ENCODE assay signal across 27 mouse cellular contexts in genomic region chr14:74201710-74202109, GRCm38 (mm10).
DNase-seq lines count a peak whose midpoint lies in the region; ATAC-seq and TF ChIP-seq lines count a peak whose summit lies in the region.
"Had no signal": no experiment of that assay in that cellular context is flagged by ENCODE, and none has a peak within 500 bp of the region (broad histone marks: within the 10 kb centered on the region; RNA-seq: fewer than 3 reads in every experiment).

No protein-coding gene starts in this region.

- no peak for DNase-seq in frontal cortex, postnatal 25 days (ENCODE audit: low spot score in 2 of 2)
- DNase-seq in left cerebral cortex, adult 2 months (ENCODE audit: extremely low spot score in 1 of 2, low spot score in 2 of 2) = peak in 1 of 2 experiments; percentile 22
- no peak for DNase-seq in left cerebral cortex, postnatal 14 days (ENCODE audit: low spot score in 2 of 2)
- peak; percentile 63 for DNase-seq in brain, adult 2 months (ENCODE audit: low read depth, low spot score)
- DNase-seq in telencephalon, adult 2 months (ENCODE audit: low read depth, low spot score) = peak; percentile 51
- no peak for DNase-seq in hindbrain, embryonic 10.5 days (ENCODE audit: low spot score)
- DNase-seq: adrenal gland, postnatal 10 days; adrenal gland, postnatal 36 days; cerebellum, adult 11 months; cerebellum, adult 2 months; cerebellum, adult 9-11 months; cerebellum, postnatal 25 days; forebrain, postnatal 0 days; gastrocnemius, postnatal 10 days; gastrocnemius, postnatal 36 days; heart, adult 2 months; heart, postnatal 14 days; heart, postnatal 4 days had no signal

- no peak overlapping the region for H3K4me3 ChIP-seq in left cerebral cortex, adult 2 months
- no peak overlapping the region for H3K4me3 ChIP-seq in hindbrain, embryonic 10.5 days
- H3K4me3 ChIP-seq: embryonic facial prominence, embryonic 12.5 days; embryonic facial prominence, embryonic 15.5 days; heart, adult 2 months; heart, embryonic 10.5 days; heart, embryonic 13.5 days; hindbrain, embryonic 12.5 days; hindbrain, embryonic 15.5 days had no signal

- H3K4me1 ChIP-seq in hindbrain, embryonic 10.5 days (replicated peaks) = no peaks in the 10 kb centered on the region
- H3K4me1 ChIP-seq: embryonic facial prominence, embryonic 12.5 days; embryonic facial prominence, embryonic 15.5 days; heart, embryonic 10.5 days; heart, embryonic 13.5 days; hindbrain, embryonic 12.5 days; hindbrain, embryonic 15.5 days had no signal

- TF ChIP-seq CTCF in left cerebral cortex, adult 2 months (IDR thresholded peaks at IDR 0.05) = no peak

- H3K36me3 ChIP-seq in hindbrain, embryonic 10.5 days = no peaks in the 10 kb centered on the region
- H3K36me3 ChIP-seq: embryonic facial prominence, embryonic 12.5 days; embryonic facial prominence, embryonic 15.5 days; heart, embryonic 10.5 days; heart, embryonic 13.5 days; hindbrain, embryonic 12.5 days; hindbrain, embryonic 15.5 days had no signal

- ATAC-seq in frontal cortex, adult (ENCODE audit: low TSS enrichment) = peak; percentile 84
- ATAC-seq: forebrain, embryonic 14.5 days; forebrain, postnatal 0 days; Patski had no signal

- H3K27me3 ChIP-seq in hindbrain, embryonic 10.5 days (ENCODE audit: insufficient read depth, poor library complexity, severe bottlenecking) = no peaks in the 10 kb centered on the region
- H3K27me3 ChIP-seq: embryonic facial prominence, embryonic 12.5 days; embryonic facial prominence, embryonic 15.5 days; heart, embryonic 13.5 days; hindbrain, embryonic 12.5 days; hindbrain, embryonic 15.5 days; Patski had no signal

- intact Hi-C loops in left cerebral cortex, adult 2 months (cut with DNase I) = loop anchor here (2.0 to 10.0 kb wide), 3 partner anchors 51 to 493 kb away; no protein-coding TSS in a partner anchor
- intact Hi-C loops in left cerebral cortex, postnatal 14 days (cut with DNase I) = loop anchor here (10.0 kb wide), 1 partner anchor 87 kb away; no protein-coding TSS in a partner anchor

- peak overlapping the region; percentile 19 for H3K27ac ChIP-seq in left cerebral cortex, adult 2 months
- no peak overlapping the region for H3K27ac ChIP-seq in hindbrain, embryonic 10.5 days
- H3K27ac ChIP-seq: embryonic facial prominence, embryonic 12.5 days; embryonic facial prominence, embryonic 15.5 days; heart, adult 2 months; heart, embryonic 10.5 days; heart, embryonic 13.5 days; hindbrain, embryonic 12.5 days; hindbrain, embryonic 15.5 days had no signal

- WGBS in hindbrain, embryonic 10.5 days = 88% methylated on average over 2 of the region's 2 CpGs

- H3K9me3 ChIP-seq in hindbrain, embryonic 10.5 days = no peaks in the 10 kb centered on the region
- H3K9me3 ChIP-seq: embryonic facial prominence, embryonic 12.5 days; embryonic facial prominence, embryonic 15.5 days; heart, embryonic 10.5 days; heart, embryonic 13.5 days; hindbrain, embryonic 12.5 days; hindbrain, embryonic 15.5 days had no signal

Comparison
In these comparisons a context has a peak if more than half of its experiments do, and no peak if none do; other contexts are left out.
1. DNase-seq: peak in brain, adult 2 months (single experiment) and telencephalon, adult 2 months (single experiment); none in frontal cortex, postnatal 25 days (0 of 2), left cerebral cortex, postnatal 14 days (0 of 2) and hindbrain, embryonic 10.5 days (single experiment).